Mouse (Mus musculus) neural tube, postnatal 0 days (tissue): Measurements from ENCODE around the gene 4833423E24Rik. TPM values are rescaled to one million over a fixed set of nuclear protein-coding genes. Genes with fewer than 3 reads are reported as not detected.

ENCODE experiments used
- polyA plus RNA-seq: library from polyadenylated mRNA; unstranded; fragments of >200 nt; fragmentation: Nextera tagmentation; extraction: Ambion mirVana; gene quantifications from 2 replicates; pipeline ENCODE4 v1.2.1, GENCODE M21; 2015

Gene 4833423E24Rik
- 3.3 and 3.7 TPM in 2 replicates for polyA plus RNA-seq

GRCm38 (mm10) chr2:85518879-85519278 is at the start of gene 4833423E24Rik:
Gene 4833423E24Rik, minus strand, starts transcription at chr2:85519024.

GRCm38 (mm10) chr2:85443539-85443938 is 75.3 kb downstream of the 4833423E24Rik start, which contains the start of gene Olfr995:
Gene Olfr995, minus strand, starts transcription at chr2:85443639.

GRCm38 (mm10) chr2:85436351-85436750 is 82.5 kb downstream of the 4833423E24Rik start, which contains the start of gene Olfr994:
Gene Olfr994, minus strand, starts transcription at chr2:85436451.

Other genes starting within 250 kb of the 4833423E24Rik start
- not detected in 2 replicates for gene Olfr987, start 179.7 kb downstream of the 4833423E24Rik start, polyA plus RNA-seq
- not detected in 2 replicates for gene Olfr988, start 155.8 kb downstream of the 4833423E24Rik start, polyA plus RNA-seq
- not detected in 2 replicates for gene Olfr992, start 109.6 kb downstream of the 4833423E24Rik start, polyA plus RNA-seq
- not detected in 2 replicates for gene Olfr993, start 104.1 kb downstream of the 4833423E24Rik start, polyA plus RNA-seq
- gene Olfr994, start 82.6 kb downstream of the 4833423E24Rik start, polyA plus RNA-seq, result not detected in 2 replicates
- gene Olfr995, start 75.4 kb downstream of the 4833423E24Rik start, polyA plus RNA-seq, result not detected in 2 replicates
- not detected in 2 replicates for gene Olfr996, start 60.2 kb upstream of the 4833423E24Rik start, polyA plus RNA-seq
- not detected in 2 replicates for gene Olfr998, start 69.9 kb upstream of the 4833423E24Rik start, polyA plus RNA-seq
- gene Olfr1000, start 92.9 kb upstream of the 4833423E24Rik start, polyA plus RNA-seq, result not detected in 2 replicates
- not detected in 2 replicates for gene Olfr1002, start 131.7 kb upstream of the 4833423E24Rik start, polyA plus RNA-seq
- not detected in 2 replicates for gene Olfr154, start 145.4 kb upstream of the 4833423E24Rik start, polyA plus RNA-seq
- gene Olfr1006, start 159.7 kb upstream of the 4833423E24Rik start, polyA plus RNA-seq, result not detected in 2 replicates
- not detected in 2 replicates for gene Olfr1008, start 170.4 kb upstream of the 4833423E24Rik start, polyA plus RNA-seq
- gene Olfr1009, start 196.4 kb upstream of the 4833423E24Rik start, polyA plus RNA-seq, result not detected in 2 replicates
- gene Olfr1012, start 243.7 kb upstream of the 4833423E24Rik start, polyA plus RNA-seq, result not detected in 2 replicates
- gene Olfr1013, start 248.1 kb upstream of the 4833423E24Rik start, polyA plus RNA-seq, result not detected in 2 replicates